ENCODE assay signal across 8 mouse cellular contexts in the genomic region with DNA sequence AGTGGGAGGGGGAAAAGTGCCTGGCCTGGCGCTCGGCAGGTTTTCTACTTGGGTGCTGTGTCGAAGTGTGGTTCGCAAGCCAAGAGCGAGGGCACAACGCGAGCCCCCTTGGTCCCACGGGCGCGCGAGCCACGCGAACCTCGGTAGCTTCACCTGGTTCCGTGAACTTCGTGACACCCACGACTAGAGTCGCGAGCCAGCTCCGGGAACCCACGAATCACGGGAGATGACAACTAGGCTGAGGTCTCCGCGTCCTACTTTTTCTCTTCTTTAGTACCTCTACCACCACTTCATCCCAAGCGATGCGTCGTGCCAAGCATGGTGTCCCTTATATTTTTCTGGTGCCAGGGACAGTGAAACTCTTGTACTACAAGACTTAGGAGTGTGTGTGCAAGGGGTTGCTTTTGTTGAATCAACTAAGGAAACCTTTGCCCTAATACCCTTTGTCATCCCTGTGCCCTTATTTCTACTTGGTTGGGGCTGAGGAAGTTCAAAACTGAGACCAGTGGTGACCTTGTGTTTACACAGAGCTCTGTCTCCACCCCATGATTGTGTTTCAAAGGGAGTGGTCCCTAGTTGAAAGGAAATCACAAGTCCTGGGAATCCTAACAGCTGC. TPM values are rescaled to one million over a fixed set of nuclear protein-coding genes. Genes with fewer than 3 reads are reported as not detected.
DNase-seq lines count a peak whose midpoint lies in the region; ATAC-seq lines count a peak whose summit lies in the region.

No protein-coding gene starts in this region.

- H3K4me1 ChIP-seq in midbrain, embryonic 11.5 days (ENCODE audit: control insufficient read depth, insufficient read depth, low read length) = peaks cover 5% of the 10 kb centered on the region; the same call in 1 of the 2 replicates

- peak overlapping the region; percentile 45 for H3K4me2 ChIP-seq in midbrain, embryonic 11.5 days

- peak overlapping the region; percentile 81 for H3K9ac ChIP-seq in midbrain, embryonic 11.5 days (ENCODE audit: low read length)

- peak; percentile 38; the same call in 1 of the 2 replicates for ATAC-seq in frontal cortex, adult (ENCODE audit: low TSS enrichment)
- ATAC-seq in common myeloid progenitor, adult 5-6 weeks (replicated peaks; ENCODE audit: low read depth, poor library complexity, severe bottlenecking) = peak; percentile 33
- peak; percentile 49; the same call in 1 of the 2 replicates for ATAC-seq in midbrain, embryonic 11.5 days (ENCODE audit: low FRiP score)

- DNase-seq in frontal cortex, postnatal 10 days (ENCODE audit: low spot score in 2 of 2) = no peak
- peak; percentile 73 to 80 for DNase-seq in heart, adult 9 months (ENCODE audit: low spot score in 2 of 2)
- peak; percentile 27 to 44 for DNase-seq in kidney, postnatal 25 days
- DNase-seq in midbrain, embryonic 11.5 days (ENCODE audit: low spot score, missing footprints) = peak; percentile 94
- no peak for DNase-seq in layer of hippocampus, adult 9-10 months (ENCODE audit: low spot score)
- DNase-seq in urinary bladder, postnatal 36 days (ENCODE audit: low spot score in 2 of 2) = no peak

- H3K4me3 ChIP-seq in midbrain, embryonic 11.5 days (ENCODE audit: low read depth, low read length) = peak overlapping the region; percentile 62

- no peaks in the 10 kb centered on the region for H3K36me3 ChIP-seq in midbrain, embryonic 11.5 days (ENCODE audit: control insufficient read depth, insufficient read depth, low read length)

- H3K27ac ChIP-seq in midbrain, embryonic 11.5 days (ENCODE audit: low read depth, low read length) = peak overlapping the region; percentile 25; the same call in 1 of the 2 replicates

- WGBS in midbrain, embryonic 11.5 days = under 1% methylated on average over 27 of the region's 27 CpGs

- H3K9me3 ChIP-seq in midbrain, embryonic 11.5 days (ENCODE audit: control insufficient read depth, low read length) = no peaks in the 10 kb centered on the region

- H3K27me3 ChIP-seq in midbrain, embryonic 11.5 days (ENCODE audit: control insufficient read depth, insufficient read depth, low read length) = no peaks in the 10 kb centered on the region

RNA-seq across cellular contexts. Expression of gene Cept1, which starts 0.4 kb away (rescaled TPM):
- total RNA-seq in common myeloid progenitor, adult 5-6 weeks (2017) = 47.6 and 57.6 TPM in 2 replicates
- polyA plus RNA-seq in midbrain, embryonic 11.5 days (2014; fragmentation: Nextera tagmentation; extraction: Ambion mirVana) = 44.9 and 49.3 TPM in 2 replicates

RNA-seq across cellular contexts. Expression of gene Dram2, which starts 0.4 kb away (rescaled TPM):
- total RNA-seq in common myeloid progenitor, adult 5-6 weeks (2017) = 14.1 and 21.6 TPM in 2 replicates
- 52.2 and 55.0 TPM in 2 replicates for polyA plus RNA-seq in midbrain, embryonic 11.5 days (2014; fragmentation: Nextera tagmentation; extraction: Ambion mirVana)

Comparison
In these comparisons a context has a peak if more than half of its experiments do, and no peak if none do; other contexts are left out.
1. DNase-seq: peak in heart, adult 9 months (2 of 2), kidney, postnatal 25 days (2 of 2) and midbrain, embryonic 11.5 days (single experiment); none in frontal cortex, postnatal 10 days (0 of 2), layer of hippocampus, adult 9-10 months (single experiment) and urinary bladder, postnatal 36 days (0 of 2).
2. Peak in every context shown above with its lines, with median percentiles within 50 percentile points of each other: ATAC-seq.